Mouse (Mus musculus) liver, postnatal 0 days (tissue): ENCODE measurements around the gene Scaf1.

Experiments
- CTCF ChIP-seq: sonication (generic); IDR thresholded peaks from 2 replicates; pipeline ENCODE4 v1.5.1; 2016; ENCODE audit warnings: antibody characterized with exemption, low read depth
- EP300 ChIP-seq: IDR thresholded peaks from 2 replicates; pipeline ENCODE4 v1.6.1; 2016; ENCODE audit warnings: antibody characterized with exemption, low read depth, mild to moderate bottlenecking

DNA sequence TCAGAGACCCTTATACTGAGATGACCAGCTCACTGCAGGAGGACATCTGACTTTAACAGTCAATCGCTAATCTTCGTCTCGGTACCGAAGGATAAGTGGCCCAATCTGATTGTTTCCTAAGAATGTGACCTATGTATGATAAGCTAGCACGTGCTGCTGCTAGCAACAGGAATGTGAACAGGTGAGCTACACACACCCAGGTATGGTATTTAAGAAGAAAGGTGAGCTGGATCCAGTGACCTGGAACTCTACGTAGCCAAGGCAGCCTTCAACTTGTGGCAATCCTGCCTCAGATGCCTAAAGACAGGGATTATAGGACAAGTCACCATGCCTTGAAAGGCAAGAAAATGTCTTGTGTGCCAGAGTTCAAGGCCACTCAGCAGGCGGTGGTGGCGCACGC, 22.2 kb upstream of the Scaf1 start:
- no peak for TF ChIP-seq CTCF
- no peak for TF ChIP-seq EP300
